Mouse (Mus musculus) neural tube, embryonic 12.5 days (tissue): ENCODE measurements around the gene Gm4779. TPM values are rescaled to one million over a fixed set of nuclear protein-coding genes. Genes with fewer than 3 reads are reported as not detected.
"Not testable (repeated sequence)": the region's sequence is repeated elsewhere in the genome, so short reads cannot be mapped to it uniquely, and the experiment has no call there.

Experiments used
- ATAC-seq: fragments of 200-750 bp; cut with Nextera tagmentation; 2 replicates; pipeline ENCODE4 v1.8.0; 2017; ENCODE audit warnings: low read depth, mild to moderate bottlenecking, moderate TSS enrichment, moderate library complexity; ENCODE audit not compliant: low FRiP score
- H3K27ac ChIP-seq: fragments of 300-500 bp; sonication (generic); 2 replicates; pipeline ENCODE4 v1.5.1; 2016
- H3K27me3 ChIP-seq: fragments of 300-500 bp; sonication (generic); replicated peaks from 2 replicates; pipeline ENCODE4 v1.6.1; 2016; ENCODE audit warnings: mild to moderate bottlenecking
- H3K36me3 ChIP-seq: fragments of 300-500 bp; sonication (generic); 2 replicates; pipeline ENCODE4 v1.6.1; 2016; ENCODE audit warnings: mild to moderate bottlenecking
- H3K4me1 ChIP-seq: fragments of 300-500 bp; sonication (generic); 2 replicates; pipeline ENCODE4 v1.6.1; 2016
- H3K4me2 ChIP-seq: fragments of 300-500 bp; sonication (generic); replicated peaks from 2 replicates; pipeline ENCODE4 v1.6.1; 2016; ENCODE audit warnings: mild to moderate bottlenecking
- H3K4me3 ChIP-seq: fragments of 300-500 bp; sonication (generic); 2 replicates; pipeline ENCODE4 v1.5.1; 2016
- H3K9ac ChIP-seq: fragments of 300-500 bp; sonication (generic); 2 replicates; pipeline ENCODE4 v1.6.1; 2016; ENCODE audit warnings: mild to moderate bottlenecking
- H3K9me3 ChIP-seq: fragments of 300-500 bp; sonication (generic); 2 replicates; pipeline ENCODE4 v1.6.1; 2016; ENCODE audit warnings: mild to moderate bottlenecking
- WGBS: fragments of 180-500 bp; shearing (Covaris S2); methylation state at CpG from one replicate; pipeline ENCODE4 v1.1.7; 2016; 5-methylcytosine and 5-hydroxymethylcytosine counted together
- polyA plus RNA-seq: library from polyadenylated mRNA; unstranded; fragments of >200 nt; fragmentation: Nextera tagmentation; extraction: Ambion mirVana; gene quantifications from 2 replicates; pipeline ENCODE4 v1.2.1, GENCODE M21; 2016

The Gm4779 gene
- 0.32 and 0.42 TPM in 2 replicates for polyA plus RNA-seq

DNA sequence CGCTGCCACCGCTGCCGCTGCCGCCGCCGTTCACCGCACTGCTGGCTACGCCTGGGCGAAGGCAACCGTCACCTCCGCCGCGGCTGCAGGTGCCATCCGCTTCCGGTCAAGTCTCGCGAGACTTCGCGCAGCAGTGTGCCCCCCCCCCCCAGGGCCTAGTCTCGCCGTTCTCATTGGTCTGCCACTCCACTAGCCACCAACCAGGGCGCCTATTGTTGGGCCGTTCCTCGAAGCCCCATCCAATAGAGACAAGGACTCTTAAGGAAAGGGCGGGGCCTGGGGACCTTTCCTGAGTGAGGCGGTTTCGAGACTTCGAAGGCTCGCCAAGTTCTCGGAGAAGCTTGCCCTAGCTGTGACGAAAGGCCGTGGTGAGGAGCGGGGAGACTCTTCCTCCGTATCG, at the start of gene Gm4779, which contains the start of gene 8030474K03Rik:
TSS of gene Gm4779 (minus strand) at position 82 of the 400 bp plus-strand sequence.
TSS of gene 8030474K03Rik (plus strand) at position 315 of the 400 bp plus-strand sequence.
- no peaks in the 10 kb centered on the region for H3K4me1 ChIP-seq
- H3K4me3 ChIP-seq, result no peak within 1 kb of the TSS
- no peak within 1 kb of the TSS for H3K4me2 ChIP-seq
- no peak within 1 kb of the TSS for H3K27ac ChIP-seq
- no peaks in the 10 kb centered on the region for H3K27me3 ChIP-seq
- WGBS, result 94% methylated on average over 35 of the region's 35 CpGs
- H3K9me3 ChIP-seq, result no peaks in the 10 kb centered on the region
- H3K36me3 ChIP-seq, result no peaks in the 10 kb centered on the region
- ATAC-seq, result no peak
- no peak within 1 kb of the TSS for H3K9ac ChIP-seq

DNA sequence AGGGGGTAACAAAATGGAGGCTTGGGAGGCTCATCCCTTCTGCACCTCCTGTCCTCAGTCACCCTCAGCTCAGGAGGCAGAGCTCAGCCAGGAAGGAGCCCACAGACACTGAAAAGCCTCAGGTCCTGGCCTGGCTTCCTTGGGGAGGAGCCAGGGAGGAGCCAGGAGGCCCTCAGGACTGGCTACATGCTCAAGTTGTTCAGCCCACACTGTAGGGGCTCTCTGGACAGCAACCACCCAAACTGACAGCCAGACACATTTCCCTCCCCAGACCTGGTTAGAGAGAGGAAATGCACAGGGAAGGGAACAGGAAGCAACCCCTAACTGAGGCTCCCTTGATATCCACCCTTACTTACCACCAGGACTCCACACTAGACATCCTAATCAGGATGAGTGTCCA, 25.8 kb upstream of the Gm4779 start:
- H3K9me3 ChIP-seq, H3K27ac ChIP-seq, H3K36me3 ChIP-seq, H3K27me3 ChIP-seq, ATAC-seq, H3K4me1 ChIP-seq, H3K4me2 ChIP-seq, H3K4me3 ChIP-seq, H3K9ac ChIP-seq: not testable (repeated sequence)

DNA sequence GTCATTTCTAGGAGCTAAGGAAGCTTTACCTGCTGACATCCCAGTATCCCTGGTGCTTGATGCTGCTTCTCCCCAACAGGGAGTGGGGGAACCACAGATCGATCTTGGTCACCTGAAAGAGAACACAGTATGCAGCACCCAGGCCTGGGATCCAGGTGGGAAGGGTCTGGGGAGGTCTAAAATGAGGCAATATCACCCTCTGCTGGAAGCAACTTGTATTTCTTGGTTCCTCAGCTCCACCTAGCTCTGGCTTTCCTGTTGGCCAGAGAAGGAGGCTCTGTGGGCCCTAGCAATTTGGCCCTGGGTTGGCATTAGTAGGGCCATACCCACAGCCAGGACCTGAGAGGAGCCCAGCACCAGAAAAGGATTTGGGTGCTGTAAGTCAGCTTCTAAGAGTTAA, 24.9 kb upstream of the Gm4779 start:
- WGBS, result 79% methylated on average over 1 of the region's 1 CpGs
- no peaks in the 10 kb centered on the region for H3K36me3 ChIP-seq
- H3K4me1 ChIP-seq, result no peaks in the 10 kb centered on the region
- ATAC-seq, result no peak
- H3K9ac ChIP-seq, result no peak overlapping the region
- H3K4me3 ChIP-seq, result no peak overlapping the region
- no peaks in the 10 kb centered on the region; the same call in 1 of the 2 replicates for H3K27me3 ChIP-seq
- no peak overlapping the region for H3K4me2 ChIP-seq
- H3K27ac ChIP-seq, result no peak overlapping the region
- no peaks in the 10 kb centered on the region for H3K9me3 ChIP-seq

DNA sequence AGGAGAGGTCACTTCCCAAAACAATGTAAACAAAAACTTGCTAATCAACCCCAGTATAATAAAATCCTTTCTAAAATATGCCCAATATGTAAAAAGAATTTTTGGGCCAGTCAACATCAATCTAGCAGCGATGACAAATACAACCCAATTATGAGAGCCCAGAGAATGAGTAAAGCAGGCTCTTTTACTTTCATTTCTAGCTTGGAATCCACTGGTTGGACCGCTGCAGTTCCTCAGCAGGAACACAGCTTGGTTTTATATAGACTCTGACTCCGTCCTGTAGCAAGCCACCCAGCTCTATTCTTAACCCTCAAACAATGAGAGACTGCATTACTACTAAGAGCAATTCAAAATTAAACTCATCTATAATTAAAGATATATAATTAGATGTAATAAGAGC, 17.5 kb upstream of the Gm4779 start:
- H3K4me2 ChIP-seq, result no peak overlapping the region
- no peaks in the 10 kb centered on the region for H3K9me3 ChIP-seq
- no peaks in the 10 kb centered on the region for H3K4me1 ChIP-seq
- no peak overlapping the region for H3K9ac ChIP-seq
- no peak overlapping the region for H3K27ac ChIP-seq
- ATAC-seq, result no peak
- no peaks in the 10 kb centered on the region; the same call in 1 of the 2 replicates for H3K27me3 ChIP-seq
- 62% methylated on average over 3 of the region's 3 CpGs for WGBS
- no peak overlapping the region for H3K4me3 ChIP-seq
- no peaks in the 10 kb centered on the region for H3K36me3 ChIP-seq

DNA sequence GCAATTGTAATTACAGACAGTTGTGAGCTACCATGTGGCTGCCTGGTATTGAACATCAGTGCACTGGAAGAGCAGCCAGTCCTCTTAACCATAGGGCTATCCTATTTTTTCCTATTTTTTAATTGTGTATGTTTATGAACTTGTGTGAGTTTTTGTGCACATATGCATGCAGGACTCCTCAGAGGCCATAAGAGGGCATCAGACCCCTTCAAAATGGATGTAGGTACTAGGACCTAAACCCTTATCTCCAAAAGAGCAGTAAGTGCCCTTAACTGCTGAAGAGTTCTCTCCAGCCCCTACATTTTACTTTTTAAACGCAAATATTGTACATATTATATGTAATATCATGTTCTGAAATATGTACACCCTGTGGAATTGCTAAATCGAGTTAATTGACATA, 11.3 kb upstream of the Gm4779 start:
- H3K36me3 ChIP-seq, result no peaks in the 10 kb centered on the region
- H3K4me1 ChIP-seq, result no peaks in the 10 kb centered on the region
- no peak overlapping the region for H3K9ac ChIP-seq
- no peak overlapping the region for H3K27ac ChIP-seq
- no peak overlapping the region for H3K4me3 ChIP-seq
- ATAC-seq, result no peak
- H3K4me2 ChIP-seq, result no peak overlapping the region
- WGBS, result 36% methylated on average over 2 of the region's 2 CpGs
- no peaks in the 10 kb centered on the region for H3K27me3 ChIP-seq
- H3K9me3 ChIP-seq, result no peaks in the 10 kb centered on the region

DNA sequence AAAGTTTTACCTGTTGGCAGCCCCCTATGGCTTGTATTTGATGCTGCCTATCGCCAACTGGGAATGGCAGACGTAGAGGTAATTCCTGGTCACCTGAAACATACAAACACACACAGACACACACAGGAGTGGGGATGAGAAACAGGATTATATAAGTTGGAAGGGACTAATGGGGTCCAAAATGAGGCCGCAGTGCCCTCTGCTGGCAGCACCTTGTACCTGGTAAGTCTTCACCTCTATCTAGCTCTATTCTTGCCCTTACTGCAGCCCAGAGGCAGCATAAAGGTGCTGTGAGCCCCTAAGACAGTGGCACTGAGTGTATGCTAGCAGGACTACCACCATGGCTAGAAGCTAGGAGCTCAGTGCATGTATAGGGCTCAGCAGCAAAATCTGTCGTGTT, 2.7 kb downstream of the Gm4779 start:
- no peaks in the 10 kb centered on the region for H3K9me3 ChIP-seq
- no peak overlapping the region for H3K27ac ChIP-seq
- no peaks in the 10 kb centered on the region for H3K27me3 ChIP-seq
- H3K9ac ChIP-seq, result no peak overlapping the region
- WGBS, result 28% methylated on average over 4 of the region's 4 CpGs
- no peaks in the 10 kb centered on the region for H3K36me3 ChIP-seq
- no peak overlapping the region for H3K4me2 ChIP-seq
- ATAC-seq, result no peak
- H3K4me3 ChIP-seq, result no peak overlapping the region
- no peaks in the 10 kb centered on the region for H3K4me1 ChIP-seq

DNA sequence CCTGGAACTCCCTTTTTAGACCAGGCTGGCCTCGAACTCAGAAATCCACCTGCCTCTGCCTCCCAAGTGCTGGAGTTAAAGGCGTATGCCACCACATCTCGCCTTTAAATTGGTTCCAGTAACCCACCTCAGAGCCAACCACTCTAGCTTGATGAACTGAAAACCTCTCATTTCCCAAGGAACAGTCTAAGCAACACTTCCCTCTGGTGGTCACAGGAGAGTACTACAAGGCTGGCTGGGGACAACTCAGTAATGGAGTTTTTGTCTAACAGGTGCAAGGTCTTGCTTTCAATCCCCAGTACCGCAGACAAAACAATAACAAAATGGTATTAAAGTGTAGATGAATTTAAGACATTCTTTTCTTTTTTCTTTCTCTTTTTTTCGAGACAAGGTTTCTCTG, 22.2 kb downstream of the Gm4779 start:
- H3K36me3 ChIP-seq, result no peaks in the 10 kb centered on the region
- no peaks in the 10 kb centered on the region for H3K27me3 ChIP-seq
- no peak overlapping the region for H3K9ac ChIP-seq
- no peak overlapping the region for H3K4me3 ChIP-seq
- WGBS, result 38% methylated on average over 5 of the region's 5 CpGs
- H3K4me2 ChIP-seq, result no peak overlapping the region
- H3K4me1 ChIP-seq, result no peaks in the 10 kb centered on the region
- H3K27ac ChIP-seq, result no peak overlapping the region
- H3K9me3 ChIP-seq, result no peaks in the 10 kb centered on the region
- no peak for ATAC-seq

DNA sequence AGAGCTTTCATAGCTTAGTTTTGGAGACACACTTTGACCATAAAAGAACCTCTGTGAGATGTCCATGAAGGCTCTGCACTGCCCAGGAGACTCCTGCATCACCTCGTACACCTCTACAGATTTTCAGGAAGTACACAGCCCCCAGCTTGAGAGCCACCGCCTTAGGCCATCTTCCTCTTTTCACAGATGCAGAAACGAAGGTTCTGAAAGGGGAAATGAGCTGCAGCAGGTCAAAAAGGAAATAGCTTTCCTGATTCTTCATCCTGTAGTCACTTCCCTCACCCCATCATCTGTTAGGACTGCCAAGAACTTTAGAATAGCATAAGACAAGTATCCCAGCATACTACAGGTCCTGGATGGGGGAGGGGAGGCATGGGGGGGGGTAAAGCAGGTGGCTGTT, 23.9 kb downstream of the Gm4779 start:
- no peak for ATAC-seq
- 67% methylated on average over 3 of the region's 3 CpGs for WGBS

DNA sequence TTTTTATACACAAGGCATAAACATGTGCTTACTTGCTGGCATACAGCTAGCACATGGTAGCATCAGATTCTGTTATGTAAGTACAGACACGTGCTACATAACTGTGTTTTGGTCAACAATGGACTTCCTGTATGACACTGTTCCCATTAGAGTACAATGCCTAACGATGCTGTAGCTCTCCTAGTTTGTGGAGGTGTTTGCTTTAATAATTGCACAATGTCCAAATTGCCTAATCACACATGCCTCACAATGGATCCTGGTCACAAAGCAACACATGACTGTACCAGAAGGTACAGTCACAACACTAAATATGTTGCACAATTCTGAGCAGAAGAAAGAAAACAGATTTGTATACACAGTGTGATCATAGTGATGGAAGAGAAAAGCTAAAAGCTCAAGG, 24.7 kb downstream of the Gm4779 start:
- Histone ChIP-seq H3K4me3 (no peak overlapping the region), H3K9me3 (no peaks in the 10 kb centered on the region), H3K36me3 (no peaks in the 10 kb centered on the region), H3K27ac (no peak overlapping the region), H3K9ac (no peak overlapping the region), H3K4me1 (no peaks in the 10 kb centered on the region), H3K27me3 (no peaks in the 10 kb centered on the region), H3K4me2 (no peak overlapping the region)
- no peak for ATAC-seq
- WGBS, result 66% methylated on average over 2 of the region's 2 CpGs

More for the DNA sequence above, 23.9 kb downstream of the Gm4779 start:
- no peak overlapping the region for H3K4me2 ChIP-seq
- H3K9ac ChIP-seq, result no peak overlapping the region
- no peak overlapping the region for H3K4me3 ChIP-seq
- H3K9me3 ChIP-seq, result no peaks in the 10 kb centered on the region
- H3K27me3 ChIP-seq, result no peaks in the 10 kb centered on the region
- no peaks in the 10 kb centered on the region for H3K4me1 ChIP-seq
- no peak overlapping the region for H3K27ac ChIP-seq
- no peaks in the 10 kb centered on the region for H3K36me3 ChIP-seq

DNA sequence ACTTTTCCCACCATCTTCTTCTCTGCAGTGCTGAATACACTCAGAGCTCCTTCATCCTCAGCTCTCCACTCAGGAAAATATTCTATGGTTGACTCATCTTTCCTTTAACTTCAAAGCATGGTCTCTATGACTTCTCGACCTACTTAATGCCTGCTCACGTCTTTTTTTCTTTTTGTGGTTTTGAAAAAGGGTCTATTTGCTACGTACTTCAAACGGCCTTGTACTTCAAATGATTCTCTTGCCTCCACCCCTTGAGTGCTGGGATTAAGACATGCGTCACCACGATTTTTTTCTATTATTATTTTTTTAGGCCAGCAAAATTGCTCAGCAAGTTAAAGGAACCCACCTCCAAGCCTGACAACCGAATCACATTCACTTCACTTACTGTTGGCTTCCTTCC, 26.9 kb downstream of the Gm4779 start:
- no peak overlapping the region for H3K4me3 ChIP-seq
- no peak overlapping the region for H3K4me2 ChIP-seq
- no peak overlapping the region for H3K9ac ChIP-seq
- no peaks in the 10 kb centered on the region for H3K4me1 ChIP-seq
- 80% methylated on average over 7 of the region's 7 CpGs for WGBS
- no peak overlapping the region for H3K27ac ChIP-seq
- no peaks in the 10 kb centered on the region for H3K36me3 ChIP-seq
- no peaks in the 10 kb centered on the region for H3K9me3 ChIP-seq
- ATAC-seq, result no peak
- H3K27me3 ChIP-seq, result no peaks in the 10 kb centered on the region; the same call in 1 of the 2 replicates

DNA sequence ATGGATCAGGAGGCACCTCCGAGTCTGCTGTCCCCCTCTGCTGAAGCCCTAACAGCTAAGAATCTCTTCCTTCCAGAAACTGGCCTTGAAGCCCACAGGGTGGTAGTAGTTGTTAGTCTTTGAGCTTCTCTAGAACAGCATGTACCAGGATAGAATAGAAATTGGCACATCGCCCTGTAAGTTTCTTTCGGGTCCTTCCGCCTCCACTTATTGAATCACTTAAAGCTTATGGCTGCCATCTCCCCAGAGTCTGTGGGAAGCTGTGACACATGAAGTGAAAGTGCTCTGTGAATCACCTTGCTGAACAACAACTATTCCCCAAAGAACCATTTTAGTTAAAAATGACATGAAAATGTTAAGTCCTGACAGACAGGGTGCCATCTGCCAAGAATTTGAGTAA, 29.1 kb downstream of the Gm4779 start:
- WGBS, result 90% methylated on average over 4 of the region's 4 CpGs
- no peak overlapping the region for H3K4me3 ChIP-seq
- H3K27me3 ChIP-seq, result peaks cover 2% of the 10 kb centered on the region; the same call in 1 of the 2 replicates
- H3K4me2 ChIP-seq, result no peak overlapping the region
- no peaks in the 10 kb centered on the region for H3K9me3 ChIP-seq
- ATAC-seq, result no peak
- no peaks in the 10 kb centered on the region for H3K4me1 ChIP-seq
- no peak overlapping the region for H3K9ac ChIP-seq
- no peak overlapping the region for H3K27ac ChIP-seq
- no peaks in the 10 kb centered on the region for H3K36me3 ChIP-seq

DNA sequence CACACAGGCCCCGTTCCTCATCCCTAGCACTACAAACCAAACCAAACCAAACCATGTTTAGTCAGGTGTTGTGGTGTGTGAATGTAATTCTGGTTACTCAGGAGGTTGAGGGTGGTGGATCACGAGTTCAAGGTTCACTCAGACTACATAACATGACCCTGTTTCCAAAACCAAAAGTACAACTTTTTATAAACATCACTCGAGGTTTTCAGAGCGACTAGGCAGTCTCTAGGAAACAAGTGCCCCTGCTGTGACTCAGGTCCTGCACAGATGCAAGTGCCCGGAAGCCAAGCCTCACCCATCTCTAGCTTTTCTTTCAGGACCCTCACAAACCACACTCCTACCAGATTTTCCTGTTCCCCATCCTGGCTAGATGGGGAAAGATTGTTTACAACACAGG, 29.6 kb downstream of the Gm4779 start:
- H3K4me3 ChIP-seq, result no peak overlapping the region
- no peak overlapping the region for H3K27ac ChIP-seq
- no peak overlapping the region for H3K9ac ChIP-seq
- WGBS, result 77% methylated on average over 5 of the region's 5 CpGs
- H3K4me1 ChIP-seq, result no peaks in the 10 kb centered on the region
- no peaks in the 10 kb centered on the region for H3K36me3 ChIP-seq
- ATAC-seq, result no peak
- no peaks in the 10 kb centered on the region for H3K9me3 ChIP-seq
- no peak overlapping the region for H3K4me2 ChIP-seq
- peaks cover 3% of the 10 kb centered on the region; the same call in 1 of the 2 replicates for H3K27me3 ChIP-seq

DNA sequence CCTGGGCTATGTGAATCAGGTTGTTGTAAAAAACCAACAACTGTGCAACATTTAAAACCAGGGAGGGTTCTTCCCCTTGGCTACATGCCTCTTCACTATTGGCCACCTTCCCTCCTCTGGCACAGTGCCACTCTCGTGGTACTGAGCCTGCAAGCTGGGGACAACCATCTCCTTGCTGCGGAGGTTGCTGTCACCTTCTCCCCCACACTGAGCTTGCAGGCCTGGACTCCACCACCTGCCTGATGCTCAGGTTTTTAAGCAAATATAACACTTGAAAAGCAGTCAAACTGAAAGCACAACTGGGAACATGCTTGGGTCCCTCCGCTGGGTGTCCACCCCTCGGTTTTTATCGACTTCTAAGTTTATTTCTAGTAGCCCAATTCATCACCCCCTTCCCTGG, 39.7 kb downstream of the Gm4779 start:
- Histone ChIP-seq H3K27me3 (no peaks in the 10 kb centered on the region; the same call in none of the 2 replicates), H3K9me3 (no peaks in the 10 kb centered on the region), H3K36me3 (no peaks in the 10 kb centered on the region), H3K4me1 (no peaks in the 10 kb centered on the region), H3K9ac (no peak overlapping the region), H3K4me2 (no peak overlapping the region), H3K27ac (no peak overlapping the region), H3K4me3 (no peak overlapping the region)
- WGBS, result 79% methylated on average over 5 of the region's 5 CpGs
- no peak for ATAC-seq
